Mouse (Mus musculus) liver, embryonic 14.5 days (tissue): ENCODE results near the gene Selenoi.

ENCODE experiments used
- CTCF ChIP-seq: IDR thresholded peaks from 2 replicates; pipeline ENCODE4 v1.5.1; 2016; ENCODE audit warnings: antibody characterized with exemption, low read depth, control low read depth
- EP300 ChIP-seq: IDR thresholded peaks from 2 replicates; pipeline ENCODE4 v1.6.1; 2016; ENCODE audit warnings: antibody characterized with exemption, low read depth

GRCm38 (mm10) chr5:30205493-30205892, 26.9 kb upstream of the Selenoi start, which contains the start of gene Adgrf3:
- TF ChIP-seq CTCF (no peak), EP300 (no peak)
